9 mouse cellular contexts compared by ENCODE assay signal in genomic region chrX:167212707-167213106, GRCm38 (mm10). TPM values are rescaled to one million over a fixed set of nuclear protein-coding genes. Genes with fewer than 3 reads are reported as not detected.
A peak's percentile ranks its signal among the peaks of the same experiment; 100 is the strongest.
DNase-seq lines count a peak whose midpoint lies in the region; ATAC-seq and TF ChIP-seq lines count a peak whose summit lies in the region.
"Had no signal": no experiment of that assay in that cellular context is flagged by ENCODE, and none has a peak within 500 bp of the region (broad histone marks: within the 10 kb centered on the region; RNA-seq: fewer than 3 reads in every experiment).

No protein-coding gene starts in this region.

- DNase-seq in heart, adult 2 months, result peak; percentile 49 to 52
- no peak for DNase-seq in heart, postnatal 25 days (ENCODE audit: low spot score)
- peak; percentile 56 for DNase-seq in R1 (ENCODE audit: low read depth, low spot score)
- peak; percentile 69 for DNase-seq in forebrain, postnatal 0 days
- DNase-seq in cerebellum, postnatal 4 days (ENCODE audit: low spot score in 2 of 2), result no peak
- no peak for DNase-seq in cerebellum, adult 9-10 months

- no peak overlapping the region for H3K4me3 ChIP-seq in heart, adult 2 months
- H3K4me3 ChIP-seq in forebrain, postnatal 0 days (ENCODE audit: low read depth, low read length), result no peak overlapping the region
- H3K4me3 ChIP-seq in intestine, embryonic 16.5 days (ENCODE audit: low read length), result no peak overlapping the region
- H3K4me3 ChIP-seq in midbrain, embryonic 13.5 days (replicated peaks), result no peak overlapping the region

- no peak overlapping the region for H3K4me2 ChIP-seq in forebrain, postnatal 0 days (ENCODE audit: low read depth)
- no peak overlapping the region; the same call in 1 of the 2 replicates for H3K4me2 ChIP-seq in intestine, embryonic 16.5 days (ENCODE audit: low read depth, low read length)
- H3K4me2 ChIP-seq in midbrain, embryonic 13.5 days (replicated peaks), result 0 out of 2 replicates have a peak overlapping the region, but pooled peaks have one; percentile 23

- H3K36me3 ChIP-seq in heart, adult 2 months (ENCODE audit: control insufficient read depth, insufficient read depth, low read length), result no peaks in the 10 kb centered on the region
- H3K36me3 ChIP-seq in forebrain, postnatal 0 days (ENCODE audit: insufficient read depth), result no peaks in the 10 kb centered on the region
- no peaks in the 10 kb centered on the region for H3K36me3 ChIP-seq in intestine, embryonic 16.5 days (ENCODE audit: control insufficient read depth, insufficient read depth, low read length)
- no peaks in the 10 kb centered on the region for H3K36me3 ChIP-seq in midbrain, embryonic 13.5 days

- TF ChIP-seq EP300 in heart, adult 2 months (IDR thresholded peaks at IDR 0.05; ENCODE audit: insufficient read depth, low read depth, low read length), result 0 out of 2 replicates have a peak, but pooled peaks have one; percentile 36

- peak overlapping the region; percentile 94 for H3K27ac ChIP-seq in heart, adult 2 months
- H3K27ac ChIP-seq in forebrain, postnatal 0 days (ENCODE audit: low read depth, low read length), result no peak overlapping the region
- 0 out of 2 replicates have a peak overlapping the region, but pooled peaks have one; percentile 21 for H3K27ac ChIP-seq in intestine, embryonic 16.5 days (ENCODE audit: low read length)
- H3K27ac ChIP-seq in midbrain, embryonic 13.5 days, result peak overlapping the region; percentile 56; the same call in 1 of the 2 replicates

- TF ChIP-seq CTCF in heart, adult 2 months (IDR thresholded peaks at IDR 0.05), result peak; percentile 71
- peak; percentile 61 for TF ChIP-seq CTCF in forebrain, postnatal 0 days (IDR thresholded peaks at IDR 0.05; ENCODE audit: low read depth)

- peak; percentile 57 for ATAC-seq in forebrain, postnatal 0 days
- ATAC-seq in intestine, embryonic 16.5 days, result peak; percentile 43; the same call in 1 of the 2 replicates
- peak; percentile 65 for ATAC-seq in midbrain, embryonic 13.5 days
- ATAC-seq: Patski had no signal

- no peak for TF ChIP-seq POLR2A in heart, adult 2 months (IDR thresholded peaks at IDR 0.05; ENCODE audit: insufficient read depth, low read depth, low read length)

- H3K9ac ChIP-seq in heart, adult 2 months (ENCODE audit: low read depth, low read length), result no peak overlapping the region
- H3K9ac ChIP-seq in forebrain, postnatal 0 days, result no peak overlapping the region
- H3K9ac ChIP-seq in intestine, embryonic 16.5 days (ENCODE audit: low read depth, low read length), result peak overlapping the region; percentile 27; the same call in 1 of the 2 replicates
- H3K9ac ChIP-seq in midbrain, embryonic 13.5 days (replicated peaks), result no peak overlapping the region

- no peaks in the 10 kb centered on the region for H3K27me3 ChIP-seq in heart, adult 2 months (ENCODE audit: control insufficient read depth, insufficient read depth, low read length)
- H3K27me3 ChIP-seq in forebrain, postnatal 0 days (ENCODE audit: insufficient read depth, low read length), result no peaks in the 10 kb centered on the region
- 0 out of 2 replicates have a peak, but pooled peaks cover 2% of the 10 kb centered on the region for H3K27me3 ChIP-seq in intestine, embryonic 16.5 days (replicated peaks; ENCODE audit: control insufficient read depth, insufficient read depth, low read length)
- peaks cover 14% of the 10 kb centered on the region; the same call in 1 of the 2 replicates for H3K27me3 ChIP-seq in midbrain, embryonic 13.5 days
- H3K27me3 ChIP-seq: Patski had no signal

- H3K79me2 ChIP-seq in heart, adult 2 months (replicated peaks; ENCODE audit: control insufficient read depth, insufficient read depth, low read length), result no peaks in the 10 kb centered on the region

- H3K9me3 ChIP-seq in forebrain, postnatal 0 days (ENCODE audit: low read length), result no peaks in the 10 kb centered on the region
- no peaks in the 10 kb centered on the region for H3K9me3 ChIP-seq in intestine, embryonic 16.5 days (ENCODE audit: control insufficient read depth, low read length)
- no peaks in the 10 kb centered on the region for H3K9me3 ChIP-seq in midbrain, embryonic 13.5 days

- WGBS in heart, adult 2 months, result 31% methylated on average over 8 of the region's 8 CpGs
- WGBS in forebrain, postnatal 0 days, result 35% methylated on average over 8 of the region's 8 CpGs
- 20% methylated on average over 8 of the region's 8 CpGs for WGBS in intestine, embryonic 16.5 days
- WGBS in midbrain, embryonic 13.5 days, result 30% methylated on average over 8 of the region's 8 CpGs

- peaks cover 8% of the 10 kb centered on the region for H3K4me1 ChIP-seq in heart, adult 2 months (ENCODE audit: control insufficient read depth, insufficient read depth, low read length)
- H3K4me1 ChIP-seq in forebrain, postnatal 0 days (ENCODE audit: insufficient read depth), result no peaks in the 10 kb centered on the region
- H3K4me1 ChIP-seq in intestine, embryonic 16.5 days (ENCODE audit: control insufficient read depth, insufficient read depth, low read length), result peaks cover 2% of the 10 kb centered on the region; the same call in 1 of the 2 replicates
- H3K4me1 ChIP-seq in midbrain, embryonic 13.5 days (replicated peaks), result peaks cover 19% of the 10 kb centered on the region

- intact Hi-C loops in heart, adult 2 months (cut with DNase I), result no loop called here
- intact Hi-C loops in heart, postnatal 25 days (cut with DNase I), result no loop called here

RNA-seq across cellular contexts. Expression of gene Tmsb4x, which starts 3.6 kb away (rescaled TPM):
- total RNA-seq in heart, adult 2 months (2021), result 100 to 1,000 TPM; 435 to 610 TPM
- 211 and 313 TPM in 2 replicates for polyA plus RNA-seq in heart, adult 2 months (2012; rRNA removed)
- 100 to 1,000 TPM; 459 to 522 TPM for total RNA-seq in heart, postnatal 25 days (2021)
- total RNA-seq in forebrain, postnatal 0 days (2014; rRNA removed), result 2,260 and 3,868 TPM in 2 replicates
- 5,725 and 7,393 TPM in 2 replicates for polyA plus RNA-seq in forebrain, postnatal 0 days (2015; fragmentation: Nextera tagmentation; extraction: Ambion mirVana)
- 2,883 and 3,085 TPM in 2 replicates for polyA plus RNA-seq in intestine, embryonic 16.5 days (2015; fragmentation: Nextera tagmentation; extraction: Ambion mirVana)
- 6,172 and 6,685 TPM in 2 replicates for polyA plus RNA-seq in midbrain, embryonic 13.5 days (2015; fragmentation: Nextera tagmentation; extraction: Ambion mirVana)

RNA-seq across cellular contexts. Expression of gene Tlr8, which starts 51.4 kb away (rescaled TPM):
- 1 to 10 TPM; 1.3 to 1.9 TPM for total RNA-seq in heart, adult 2 months (2021)
- 0.59 and 1.2 TPM in 2 replicates for polyA plus RNA-seq in heart, adult 2 months (2012; rRNA removed)
- total RNA-seq in heart, postnatal 25 days (2021), result 1 to 10 TPM; 2.3 to 2.8 TPM
- 0.31 and 0.52 TPM in 2 replicates for total RNA-seq in forebrain, postnatal 0 days (2014; rRNA removed)
- polyA plus RNA-seq in forebrain, postnatal 0 days (2015; fragmentation: Nextera tagmentation; extraction: Ambion mirVana), result not detected in 2 replicates
- polyA plus RNA-seq in intestine, embryonic 16.5 days (2015; fragmentation: Nextera tagmentation; extraction: Ambion mirVana), result 0.35 and 0.66 TPM in 2 replicates
- 0.04 TPM in 1 of 2 replicates, not detected in the other for polyA plus RNA-seq in midbrain, embryonic 13.5 days (2015; fragmentation: Nextera tagmentation; extraction: Ambion mirVana)
- polyA plus RNA-seq: Patski had no signal

Comparison
In these comparisons a context has a peak if more than half of its experiments do, and no peak if none do; other contexts are left out.
1. DNase-seq: peak in heart, adult 2 months (2 of 2), R1 (single experiment) and forebrain, postnatal 0 days (single experiment); none in heart, postnatal 25 days (single experiment), cerebellum, postnatal 4 days (0 of 2) and cerebellum, adult 9-10 months (single experiment).
2. Peak in every context shown above with its lines, with median percentiles within 50 percentile points of each other: ATAC-seq.